Mouse (Mus musculus) hindbrain, embryonic 14.5 days (tissue): ENCODE data around the gene Mybph. TPM values are rescaled to one million over a fixed set of nuclear protein-coding genes. Genes with fewer than 3 reads are reported as not detected.

Source experiments
- ATAC-seq: fragments of 200-750 bp; cut with Nextera tagmentation; 2 replicates; pipeline ENCODE4 v1.8.0; 2017; ENCODE audit warnings: moderate number of reproducible peaks, mild to moderate bottlenecking, moderate TSS enrichment, moderate library complexity; ENCODE audit not compliant: low FRiP score
- DNase-seq: peaks from one replicate; pipeline ENCODE4 v3.0.0-alpha.2; 2015; ENCODE audit warnings: low spot score
- H3K27ac ChIP-seq: fragments of 300-500 bp; sonication (generic); 2 replicates; pipeline ENCODE4 v1.5.1; 2014; ENCODE audit warnings: mild to moderate bottlenecking, moderate library complexity
- H3K27me3 ChIP-seq: fragments of 300-500 bp; sonication (generic); 2 replicates; pipeline ENCODE4 v1.6.1; 2014; ENCODE audit warnings: mild to moderate bottlenecking, low read length, mixed read lengths; ENCODE audit not compliant: control insufficient read depth, insufficient read depth
- H3K36me3 ChIP-seq: fragments of 300-500 bp; sonication (generic); replicated peaks from 2 replicates; pipeline ENCODE4 v1.6.1; 2014; ENCODE audit not compliant: control insufficient read depth, insufficient read depth
- H3K4me1 ChIP-seq: fragments of 300-500 bp; sonication (generic); replicated peaks from 2 replicates; pipeline ENCODE4 v1.6.1; 2014; ENCODE audit warnings: antibody characterized with exemption, low read length, mixed read lengths; ENCODE audit not compliant: control insufficient read depth, insufficient read depth
- H3K4me2 ChIP-seq: fragments of 300-500 bp; sonication (generic); replicated peaks from 2 replicates; pipeline ENCODE4 v1.6.1; 2014; ENCODE audit warnings: mild to moderate bottlenecking, moderate library complexity
- H3K4me3 ChIP-seq: fragments of 300-500 bp; sonication (generic); replicated peaks from 2 replicates; pipeline ENCODE4 v1.5.1; 2014; ENCODE audit warnings: mild to moderate bottlenecking, low read length
- H3K9ac ChIP-seq: fragments of 300-500 bp; sonication (generic); 2 replicates; pipeline ENCODE4 v1.6.1; 2014
- H3K9me3 ChIP-seq: fragments of 300-500 bp; sonication (generic); 2 replicates; pipeline ENCODE4 v1.6.1; 2016; ENCODE audit warnings: low read length; ENCODE audit not compliant: control insufficient read depth
- WGBS: fragments of 180-500 bp; shearing (Covaris S2); extraction: QIAGEN DNeasy Blood & Tissue Kit; methylation state at CpG from one replicate; pipeline ENCODE4 v1.1.7; 2014; 5-methylcytosine and 5-hydroxymethylcytosine counted together
- polyA plus RNA-seq: library from polyadenylated mRNA; unstranded; fragments of >200 nt; fragmentation: Nextera tagmentation; extraction: Ambion mirVana; gene quantifications from 2 replicates; pipeline ENCODE4 v1.2.1, GENCODE M21; 2014

Gene Mybph
- polyA plus RNA-seq, 1 experiment from 2014 or later, result 0.27 TPM

- ATAC-seq (no peak), DNase-seq (no peak)
- Histone ChIP-seq H3K27ac (no peak overlapping the region), H3K4me3 (no peak overlapping the region), H3K27me3 (no peaks in the 10 kb centered on the region), H3K4me2 (no peak overlapping the region), H3K36me3 (no peaks in the 10 kb centered on the region), H3K4me1 (no peaks in the 10 kb centered on the region), H3K9ac (no peak overlapping the region), H3K9me3 (no peaks in the 10 kb centered on the region)
- WGBS, result 89% methylated on average over 13 of the region's 13 CpGs
These were observed 11.0 kb downstream of the Mybph start for GRCm38 (mm10) chr1:134204230-134204629.

GRCm38 (mm10) chr1:134205296-134206018 lies 12.2 kb downstream of the Mybph start:
- no peak overlapping the region for H3K27ac ChIP-seq
- H3K9ac ChIP-seq, result no peak overlapping the region
- no peak overlapping the region for H3K4me3 ChIP-seq
- no peak for ATAC-seq
- H3K9me3 ChIP-seq, result no peaks in the 10 kb centered on the region
- no peaks in the 10 kb centered on the region for H3K36me3 ChIP-seq
- DNase-seq, result no peak
- H3K4me2 ChIP-seq, result no peak overlapping the region
- WGBS, result 58% methylated on average over 9 of the region's 9 CpGs
- H3K4me1 ChIP-seq, result no peaks in the 10 kb centered on the region
- H3K27me3 ChIP-seq, result no peaks in the 10 kb centered on the region

- Histone ChIP-seq H3K9ac (no peak overlapping the region), H3K4me3 (no peak overlapping the region), H3K27me3 (no peaks in the 10 kb centered on the region), H3K27ac (no peak overlapping the region), H3K36me3 (no peaks in the 10 kb centered on the region), H3K9me3 (no peaks in the 10 kb centered on the region), H3K4me1 (no peaks in the 10 kb centered on the region), H3K4me2 (no peak overlapping the region)
- WGBS, result 58% methylated on average over 5 of the region's 5 CpGs
- DNase-seq, result no peak
- no peak for ATAC-seq
These were observed 12.8 kb downstream of the Mybph start for GRCm38 (mm10) chr1:134206085-134206484.

GRCm38 (mm10) chr1:134210179-134210755 lies 17.0 kb downstream of the Mybph start:
- Histone ChIP-seq H3K27ac (no peak overlapping the region), H3K4me3 (no peak overlapping the region), H3K27me3 (no peaks in the 10 kb centered on the region), H3K9ac (no peak overlapping the region), H3K4me2 (no peak overlapping the region), H3K36me3 (no peaks in the 10 kb centered on the region), H3K9me3 (no peaks in the 10 kb centered on the region), H3K4me1 (no peaks in the 10 kb centered on the region)
- 46% methylated on average over 6 of the region's 6 CpGs for WGBS
- ATAC-seq, result no peak
- no peak for DNase-seq

- Histone ChIP-seq H3K9ac (no peak overlapping the region), H3K27me3 (no peaks in the 10 kb centered on the region), H3K4me3 (no peak overlapping the region), H3K27ac (no peak overlapping the region), H3K36me3 (no peaks in the 10 kb centered on the region), H3K4me2 (no peak overlapping the region), H3K4me1 (peaks cover 7% of the 10 kb centered on the region), H3K9me3 (no peaks in the 10 kb centered on the region)
- WGBS, result 77% methylated on average over 6 of the region's 6 CpGs
- no peak for ATAC-seq
- no peak for DNase-seq
These were observed 17.8 kb downstream of the Mybph start for GRCm38 (mm10) chr1:134211043-134211442.

GRCm38 (mm10) chr1:134211631-134212030 lies 18.4 kb downstream of the Mybph start:
- Histone ChIP-seq H3K9me3 (no peaks in the 10 kb centered on the region), H3K27ac (no peak overlapping the region), H3K4me2 (no peak overlapping the region), H3K27me3 (no peaks in the 10 kb centered on the region), H3K4me1 (peaks cover 12% of the 10 kb centered on the region), H3K36me3 (no peaks in the 10 kb centered on the region), H3K9ac (no peak overlapping the region), H3K4me3 (no peak overlapping the region)
- DNase-seq, result no peak
- 15% methylated on average over 2 of the region's 2 CpGs for WGBS
- ATAC-seq, result no peak

GRCm38 (mm10) chr1:134212351-134212750 lies 19.1 kb downstream of the Mybph start:
- 87% methylated on average over 5 of the region's 6 CpGs for WGBS
- Histone ChIP-seq H3K9me3 (no peaks in the 10 kb centered on the region), H3K36me3 (no peaks in the 10 kb centered on the region), H3K27ac (no peak overlapping the region), H3K4me2 (no peak overlapping the region), H3K9ac (no peak overlapping the region), H3K4me3 (no peak overlapping the region), H3K27me3 (no peaks in the 10 kb centered on the region), H3K4me1 (peaks cover 13% of the 10 kb centered on the region)
- ATAC-seq, result no peak
- no peak for DNase-seq

- no peak overlapping the region for H3K4me2 ChIP-seq
- H3K36me3 ChIP-seq, result no peaks in the 10 kb centered on the region
- H3K27me3 ChIP-seq, result no peaks in the 10 kb centered on the region
- WGBS, result 74% methylated on average over 7 of the region's 7 CpGs
- H3K27ac ChIP-seq, result no peak overlapping the region
- H3K9ac ChIP-seq, result no peak overlapping the region
- no peaks in the 10 kb centered on the region for H3K9me3 ChIP-seq
- ATAC-seq (no peak), DNase-seq (no peak)
- peaks cover 13% of the 10 kb centered on the region for H3K4me1 ChIP-seq
- no peak overlapping the region for H3K4me3 ChIP-seq
These were observed 20.2 kb downstream of the Mybph start for GRCm38 (mm10) chr1:134213405-134213804.

- 46% methylated on average over 7 of the region's 7 CpGs for WGBS
- Histone ChIP-seq H3K36me3 (no peaks in the 10 kb centered on the region), H3K4me1 (peaks cover 13% of the 10 kb centered on the region), H3K9me3 (no peaks in the 10 kb centered on the region), H3K4me3 (no peak overlapping the region), H3K4me2 (no peak overlapping the region), H3K27me3 (no peaks in the 10 kb centered on the region), H3K9ac (no peak overlapping the region), H3K27ac (no peak overlapping the region)
- ATAC-seq (no peak), DNase-seq (no peak)
These were observed 21.8 kb downstream of the Mybph start for GRCm38 (mm10) chr1:134215059-134215458.
